Mouse (Mus musculus) embryonic fibroblast, embryonic 13.5 days (primary cell): ENCODE measurements around the gene 0610040J01Rik.
"Not testable (repeated sequence)": the region's sequence is repeated elsewhere in the genome, so short reads cannot be mapped to it uniquely, and the experiment has no call there.

ENCODE experiments used
- CTCF ChIP-seq: IDR thresholded peaks from 2 replicates; pipeline ENCODE4 v1.5.1; 2011; ENCODE audit warnings: mild to moderate bottlenecking, control low read depth, low read length, moderate library complexity, borderline replicate concordance; ENCODE audit not compliant: insufficient read depth
- POLR2A ChIP-seq: IDR thresholded peaks from 2 replicates; pipeline ENCODE4 v1.6.1; 2011; ENCODE audit warnings: low read depth, mild to moderate bottlenecking, control low read depth, low read length, moderate library complexity

DNA sequence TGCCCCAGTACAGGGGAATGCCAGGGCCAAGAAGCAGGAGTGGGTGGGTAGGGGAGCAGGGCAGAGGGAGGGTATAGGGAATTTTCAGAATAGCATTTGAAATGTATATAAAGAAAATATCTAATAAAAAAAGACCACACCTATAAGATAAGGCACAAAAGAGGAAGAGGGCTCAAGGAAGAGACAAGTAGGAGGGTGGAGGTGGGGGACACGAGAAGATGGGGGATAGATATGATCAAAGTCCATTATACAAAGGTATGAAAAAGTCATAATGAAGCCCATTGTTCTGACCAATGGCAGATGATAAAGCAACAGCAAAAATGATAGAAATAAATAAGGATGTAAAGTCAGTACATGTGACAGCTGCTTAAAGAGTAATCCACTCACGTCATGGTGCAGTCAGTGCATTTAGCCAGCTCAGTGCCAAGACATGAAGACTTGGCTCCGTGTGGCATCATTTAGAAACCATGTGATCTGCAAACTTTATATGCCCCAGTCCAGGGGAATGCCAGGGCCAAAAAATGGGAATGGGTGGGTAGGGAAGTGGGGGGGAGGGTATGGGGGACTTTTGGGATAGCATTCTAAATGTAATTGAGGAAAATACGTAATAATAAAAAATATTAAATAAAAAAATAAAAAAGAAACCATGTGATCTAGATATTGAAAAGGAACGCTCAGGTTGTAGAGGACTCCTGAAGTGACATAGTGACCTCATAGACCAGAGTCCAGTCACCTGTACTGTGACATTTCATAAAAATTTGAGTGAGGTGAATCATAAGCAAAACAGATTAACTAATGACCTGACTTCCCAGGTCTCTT is 85.0 kb downstream of the 0610040J01Rik start:
- TF ChIP-seq CTCF, POLR2A: not testable (repeated sequence)
